Mouse (Mus musculus) lung, adult 2 months (tissue): Measurements from ENCODE around the gene Mgat5b.

ENCODE experiments used
- CTCF ChIP-seq: fragments of 200-500 bp; IDR thresholded peaks from 2 replicates; pipeline ENCODE4 v1.5.1; 2011; ENCODE audit warnings: mild to moderate bottlenecking, low read length, control low read depth; ENCODE audit not compliant: insufficient read depth
- POLR2A ChIP-seq: fragments of 200-500 bp; IDR thresholded peaks from 2 replicates; pipeline ENCODE4 v1.6.1; 2011; ENCODE audit warnings: low read depth, mild to moderate bottlenecking, control low read depth, low read length, borderline replicate concordance; ENCODE audit errors: extremely low read depth

- TF ChIP-seq POLR2A (no peak), CTCF (no peak)
Measured at GRCm38 (mm10) chr11:117001789-117002188, 83.1 kb downstream of the Mgat5b start.
